Mouse (Mus musculus) inflammation-experienced regulatory T-cells, adult 6 months (primary cell): ENCODE measurements at regions not wholly inside any gene's neighbourhood (a gene's known extent, or its start where the extent isn't known, plus 50 kb on each side); places are given as distances from the start of the nearest gene placed in this dataset.

Experiments
- ATAC-seq: one replicate; pipeline ENCODE4 v1.8.0; 2017

DNA sequence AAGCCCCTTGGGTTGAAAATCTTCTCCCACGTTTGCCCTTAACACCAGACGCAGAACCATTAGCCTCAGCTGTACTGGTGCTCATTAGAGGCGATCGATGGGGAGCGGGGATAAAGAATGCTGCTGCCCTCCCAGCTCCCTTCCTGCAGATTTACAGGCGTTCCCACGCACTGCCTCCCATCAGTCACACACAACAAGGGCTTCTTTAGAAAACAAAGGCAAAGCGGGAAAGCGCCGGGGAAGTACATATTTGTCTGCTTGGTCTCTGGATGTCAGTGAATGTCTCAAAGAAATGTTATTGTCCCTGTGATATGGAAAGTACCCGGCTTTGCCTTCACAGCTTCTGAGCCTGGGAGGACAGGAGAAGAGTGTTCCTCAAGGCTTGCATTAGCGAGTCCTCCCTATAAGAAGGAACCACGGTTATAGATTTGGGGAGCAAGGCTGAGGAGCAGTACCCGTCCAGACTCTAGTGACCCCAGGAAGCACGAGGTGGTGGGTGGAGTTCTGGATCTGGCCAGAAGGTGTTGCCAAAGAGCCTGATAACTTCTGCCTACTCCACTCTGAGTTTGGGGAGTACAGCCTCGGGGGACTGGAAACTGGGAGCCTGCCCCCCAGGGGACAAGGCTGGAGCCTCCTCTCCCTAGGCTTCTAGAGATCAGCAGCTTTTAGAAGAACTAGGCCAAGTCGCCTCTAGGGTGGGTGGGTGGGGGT is 173.0 kb upstream of the Mki67 start:
- no peak for ATAC-seq

DNA sequence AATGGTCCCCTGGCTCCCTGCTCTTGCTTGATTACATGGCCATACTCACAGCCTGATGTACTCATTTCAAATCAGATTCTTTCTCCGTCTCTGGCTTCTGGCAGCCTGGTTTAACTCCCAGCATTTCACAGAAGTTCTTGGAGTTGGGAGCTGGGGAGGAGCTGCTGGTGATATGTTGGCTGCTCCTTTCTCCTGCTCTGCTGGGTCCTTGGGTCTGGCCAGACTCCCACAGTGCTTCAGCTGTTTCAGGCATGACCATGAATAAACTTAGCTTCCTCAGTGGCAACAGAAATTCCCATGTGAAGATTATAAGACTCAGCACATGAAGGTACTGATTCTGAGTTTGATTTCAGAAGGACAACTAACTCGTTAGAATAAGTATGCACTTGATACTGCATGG is 182.7 kb upstream of the Mki67 start:
- ATAC-seq: no peak

- no peak for ATAC-seq
Observed at GRCm38 (mm10) chr7:135899765-135900164, 183.6 kb upstream of the Mki67 start.

DNA sequence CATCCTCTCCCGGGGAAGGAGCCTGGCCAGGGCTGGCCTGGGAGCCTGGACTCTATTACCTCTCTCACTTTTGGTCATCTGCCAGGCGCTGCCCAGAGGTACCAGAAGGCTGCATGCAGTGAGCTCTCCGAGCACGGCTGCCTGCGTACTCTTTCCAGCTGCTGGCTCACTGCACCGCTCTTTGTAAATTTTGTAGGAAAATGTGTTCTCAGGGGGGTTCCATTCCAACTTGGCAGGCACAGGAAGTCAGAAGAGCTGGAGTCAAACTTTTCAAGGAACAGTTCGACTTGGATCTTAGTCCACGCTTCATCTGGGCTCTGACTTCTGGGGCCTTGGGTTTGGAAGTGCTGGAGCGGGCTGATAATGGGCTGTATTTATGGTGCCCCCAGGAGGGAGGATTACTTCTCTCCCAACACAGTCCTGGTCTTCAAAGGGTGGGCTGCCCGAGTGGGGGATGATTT is 184.7 kb upstream of the Mki67 start:
- ATAC-seq: no peak

DNA sequence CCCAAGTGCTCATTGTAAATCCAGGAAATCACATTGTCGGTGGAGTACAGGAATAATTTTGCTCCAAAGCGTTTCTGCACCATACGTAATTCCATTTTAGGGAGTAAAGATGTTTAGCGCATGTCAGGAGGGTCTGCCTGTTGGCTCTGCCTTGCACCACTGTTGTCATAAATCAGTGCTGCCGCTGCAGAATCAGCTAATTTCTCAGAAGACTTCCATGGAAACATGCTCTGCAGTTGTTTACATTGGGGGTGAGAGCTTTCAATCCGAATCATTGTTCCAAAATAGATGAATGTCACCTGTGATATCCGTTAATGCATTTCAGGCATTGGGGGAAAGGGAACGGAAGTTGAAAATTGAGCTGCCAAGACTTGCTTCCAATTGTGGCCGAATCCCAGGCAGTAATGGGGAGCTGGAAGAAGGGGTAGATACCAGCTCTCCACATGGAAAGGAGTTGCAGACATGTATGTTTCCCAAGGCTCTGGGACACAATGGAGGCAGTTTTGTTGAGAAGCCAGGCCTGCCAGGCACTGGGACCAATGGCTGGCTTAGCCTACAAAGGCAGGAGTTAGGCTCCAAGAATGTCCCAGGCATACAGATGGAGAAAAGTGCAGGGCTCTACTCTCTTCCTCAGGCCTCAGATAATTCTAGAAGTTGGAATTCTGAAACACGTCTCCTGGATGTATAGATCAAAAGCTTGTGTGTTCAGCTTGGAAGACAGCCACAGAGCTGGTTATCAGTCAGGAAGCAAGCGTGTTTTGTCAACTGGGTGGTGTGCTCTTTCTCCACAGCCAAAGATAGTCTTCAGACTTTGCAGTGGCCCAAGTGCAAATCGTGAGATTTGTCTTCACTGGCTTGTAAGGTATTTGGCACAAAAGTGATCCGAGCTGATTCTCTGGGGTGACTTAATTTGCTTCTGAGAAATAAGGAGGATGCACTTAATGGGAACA is 186.2 kb upstream of the Mki67 start:
- ATAC-seq: no peak

DNA sequence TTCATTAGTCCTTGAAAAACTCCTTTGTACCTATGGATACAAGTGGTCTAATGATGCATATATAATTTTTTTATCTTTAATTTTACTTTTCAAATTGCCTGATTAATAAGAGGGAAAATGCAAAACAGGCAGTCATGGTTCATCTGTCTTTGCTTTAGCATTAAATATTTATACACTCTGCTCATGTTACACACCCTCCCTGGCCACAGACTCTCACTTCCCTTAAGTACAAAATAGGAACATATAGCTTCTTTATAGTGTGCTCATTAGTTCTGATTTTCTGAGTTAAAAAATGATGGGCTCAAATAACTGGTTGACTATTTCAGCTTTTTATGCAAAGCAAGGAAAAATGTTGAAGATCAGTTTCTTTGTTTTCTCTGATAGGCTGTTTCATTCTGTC is 195.2 kb upstream of the Mki67 start:
- no peak for ATAC-seq

GRCm38 (mm10) chr7:135913923-135914634 is 197.9 kb upstream of the Mki67 start:
- no peak for ATAC-seq

DNA sequence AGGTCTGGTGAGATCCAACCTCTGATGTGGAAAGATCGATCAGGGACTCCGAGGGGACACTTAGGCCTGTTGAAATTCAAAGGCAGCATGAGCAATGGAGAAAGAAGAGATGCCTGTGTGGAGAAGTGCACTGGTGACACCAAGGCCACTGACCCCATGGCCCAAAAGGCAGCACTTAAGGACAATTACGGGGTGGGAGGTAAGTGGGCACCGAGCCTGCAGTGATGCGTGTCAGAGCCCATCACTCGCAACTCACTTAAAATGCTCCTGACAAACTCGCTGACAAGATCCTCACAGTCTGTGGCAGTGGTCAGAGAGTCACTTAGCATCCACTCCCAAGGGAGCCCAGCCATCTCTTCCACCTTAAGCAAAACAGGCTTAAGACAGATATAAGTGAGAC is 207.7 kb upstream of the Mki67 start:
- no peak for ATAC-seq

DNA sequence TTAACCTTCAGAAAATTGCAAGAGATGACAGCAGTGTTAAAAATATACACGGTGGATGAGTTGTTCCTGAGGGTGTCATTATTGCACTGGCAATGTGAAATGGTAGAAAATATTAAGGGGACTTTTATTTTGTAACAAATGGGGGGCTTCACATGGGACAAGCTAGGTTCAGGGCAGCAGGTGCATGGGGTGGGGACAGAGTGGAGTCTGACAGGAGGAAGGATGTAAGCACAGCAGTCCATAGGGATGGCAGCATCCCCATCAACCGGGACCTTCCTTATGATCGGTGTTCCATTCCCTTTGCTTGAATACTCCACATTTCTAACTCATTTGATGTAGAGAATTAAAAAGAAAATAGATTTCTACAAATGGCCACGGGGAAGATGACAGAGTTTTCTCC is 208.5 kb upstream of the Mki67 start:
- ATAC-seq: no peak

DNA sequence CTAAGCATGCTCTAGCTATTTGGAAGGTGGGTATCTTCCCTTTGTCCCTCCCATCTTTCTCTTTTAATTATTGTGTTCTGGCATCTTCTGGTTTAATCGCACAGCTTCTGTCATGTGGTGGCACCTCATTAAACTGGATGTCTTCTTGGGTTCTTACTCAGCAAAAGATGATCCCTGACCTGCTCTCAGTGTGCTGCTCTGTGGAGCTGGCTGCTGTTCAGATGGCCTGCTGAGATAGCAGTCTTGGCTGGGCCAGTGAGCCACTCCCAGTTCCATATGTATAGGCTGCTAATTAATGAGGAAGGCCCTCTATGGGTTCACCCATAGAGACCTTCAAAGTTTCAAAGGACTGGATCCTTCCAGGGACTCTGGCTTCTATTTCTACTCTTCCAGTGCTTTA is 213.9 kb upstream of the Mki67 start:
- no peak for ATAC-seq

DNA sequence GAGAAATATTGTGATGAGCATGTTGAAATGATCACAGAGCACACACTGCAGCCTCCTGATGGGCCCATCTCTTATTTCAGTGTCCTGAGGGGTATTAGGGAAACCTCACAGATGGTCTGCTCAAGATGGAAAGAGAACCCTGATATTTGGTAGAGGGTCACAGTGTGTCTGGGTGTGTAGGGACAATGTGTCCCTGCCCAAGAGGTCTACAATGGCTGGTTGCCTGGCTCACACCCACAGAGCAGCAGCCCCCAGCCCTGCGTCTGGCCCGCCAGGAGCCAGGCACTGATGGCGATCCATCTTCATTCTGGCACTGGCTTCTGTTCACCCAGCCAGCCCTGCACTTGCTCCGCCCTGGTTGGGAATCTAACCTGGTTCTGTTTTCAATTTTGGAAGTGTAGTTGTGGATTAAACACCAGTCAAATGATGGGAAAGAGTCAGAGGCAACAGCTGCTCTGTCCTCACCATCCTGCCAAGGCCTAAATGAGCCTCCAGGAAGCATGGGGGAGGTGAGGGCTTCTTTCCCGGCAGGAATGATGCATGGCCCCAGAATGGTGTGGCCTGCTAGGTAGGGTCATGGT is 216.5 kb upstream of the Mki67 start:
- no peak for ATAC-seq

DNA sequence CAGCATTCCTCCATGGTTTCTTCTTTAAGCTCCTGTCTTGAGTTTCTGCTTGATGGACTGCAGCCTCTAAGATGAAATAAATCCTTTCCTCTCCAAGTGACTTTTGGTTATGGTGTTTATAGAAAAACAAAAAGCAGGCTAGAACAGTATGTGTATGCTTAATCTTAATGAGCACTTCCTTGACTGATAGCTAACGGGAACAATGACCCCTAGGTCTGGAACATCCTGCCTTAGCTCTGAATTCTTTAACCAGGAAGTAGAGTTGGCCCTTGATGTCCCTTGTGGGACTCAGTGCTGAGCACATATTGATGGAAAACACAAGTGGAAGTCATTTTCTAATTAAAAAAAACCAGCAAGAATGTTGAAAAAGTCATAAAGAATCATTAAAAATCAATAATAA is 219.0 kb upstream of the Mki67 start:
- ATAC-seq: no peak

DNA sequence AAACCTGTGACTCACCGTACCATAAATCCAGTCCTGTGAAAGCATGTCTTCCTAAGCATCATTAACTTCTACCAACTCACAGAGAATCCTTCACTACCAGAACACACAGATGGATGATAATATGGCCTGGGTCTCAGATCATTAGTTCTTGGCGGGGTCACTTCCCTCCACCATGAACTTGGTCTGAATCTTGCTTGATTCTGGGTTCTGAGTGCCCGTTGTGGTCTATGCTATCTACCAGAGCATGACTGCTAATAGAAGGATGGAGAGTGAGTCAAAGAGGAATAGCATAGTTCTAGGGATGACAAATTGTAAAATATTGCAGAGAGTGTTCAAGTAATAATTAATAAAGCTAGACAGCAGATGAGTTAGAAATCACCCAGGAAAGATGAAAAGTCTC is 221.3 kb upstream of the Mki67 start:
- ATAC-seq: no peak

- ATAC-seq: no peak
Observed at GRCm38 (mm10) chr7:135939341-135939740, 223.2 kb upstream of the Mki67 start.

DNA sequence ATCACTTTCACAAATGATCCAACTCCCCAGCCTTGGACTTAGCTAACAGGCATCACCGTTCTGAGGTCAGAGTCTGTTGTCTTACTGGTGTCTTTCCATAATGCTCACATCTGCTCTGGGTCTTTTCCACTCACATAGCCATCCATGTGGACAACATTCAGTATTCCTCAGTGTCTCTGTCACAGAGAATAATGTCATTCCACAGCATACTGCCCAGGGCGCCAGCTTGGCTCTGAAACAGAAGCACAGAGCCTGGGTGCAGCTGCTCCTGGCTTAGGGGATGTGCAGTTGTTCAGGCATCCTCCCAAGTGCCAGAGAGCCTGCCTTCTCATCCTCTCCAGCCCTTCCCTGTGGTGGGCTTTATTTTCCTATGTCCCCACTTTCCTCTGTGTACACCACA is 226.7 kb upstream of the Mki67 start:
- no peak for ATAC-seq

DNA sequence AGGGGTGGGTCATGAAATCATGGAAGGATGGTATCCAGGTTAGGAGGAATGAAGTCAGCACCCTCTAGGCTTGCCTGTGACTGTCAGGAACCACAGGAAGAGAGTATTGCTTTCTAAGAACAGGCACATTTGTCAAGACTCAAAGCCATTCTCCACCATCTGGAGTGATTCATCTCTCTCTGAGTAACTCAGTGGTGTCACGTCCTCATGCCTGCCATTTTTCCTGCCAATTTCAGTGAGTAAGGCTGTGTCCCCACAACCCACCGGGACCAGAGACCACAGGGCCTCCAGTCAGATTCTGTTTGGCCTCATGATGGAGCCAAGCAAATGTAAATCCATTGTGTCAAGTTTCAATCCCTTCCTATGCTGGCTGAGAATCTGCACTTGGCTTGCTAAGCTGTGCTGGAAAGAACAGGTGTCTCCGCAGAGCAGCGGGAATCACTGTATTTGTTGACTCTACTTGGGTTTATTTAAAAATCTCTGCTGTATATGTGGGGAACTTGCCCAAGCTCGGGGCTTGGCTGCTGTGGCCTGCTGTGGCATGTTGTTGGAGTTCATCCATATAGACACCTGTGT is 230.0 kb upstream of the Mki67 start:
- ATAC-seq: no peak

GRCm38 (mm10) chr7:135961026-135961425 is 244.9 kb upstream of the Mki67 start:
- ATAC-seq: no peak

GRCm38 (mm10) chr7:135965528-135965927 is 249.4 kb upstream of the Mki67 start:
- no peak for ATAC-seq

GRCm38 (mm10) chr7:135966231-135966630 is 250.1 kb upstream of the Mki67 start:
- ATAC-seq: no peak

- ATAC-seq: no peak
Observed at GRCm38 (mm10) chr7:135968638-135969037, 252.5 kb upstream of the Mki67 start.

DNA sequence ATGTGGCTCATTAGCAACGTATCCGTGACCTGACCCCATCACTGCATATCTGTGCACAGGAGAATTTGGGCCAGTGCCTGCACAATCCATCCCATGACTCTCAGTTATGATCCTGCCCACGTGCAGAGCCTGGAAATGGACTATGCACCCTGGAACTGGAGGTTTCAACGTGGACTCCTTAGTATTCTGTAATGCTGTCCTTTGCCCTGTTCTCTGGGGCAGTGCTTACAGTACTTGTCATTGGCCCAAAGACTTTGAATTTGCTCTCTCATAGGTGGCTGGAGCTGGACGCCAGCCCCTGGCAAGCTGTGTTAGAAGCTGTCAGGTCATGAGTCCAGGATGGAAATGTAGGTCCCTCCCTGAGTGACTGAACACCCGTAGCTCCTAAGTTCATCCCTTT is 269.9 kb upstream of the Mki67 start:
- ATAC-seq: no peak

- ATAC-seq: no peak
Observed at GRCm38 (mm10) chr7:135990321-135990720, 274.2 kb upstream of the Mki67 start.

- no peak for ATAC-seq
Observed at GRCm38 (mm10) chr7:135996896-135997295, 280.7 kb upstream of the Mki67 start.
